Mouse (Mus musculus): ENCODE results near the gene Parg. TPM values are rescaled to one million over a fixed set of nuclear protein-coding genes. Genes with fewer than 3 reads are reported as not detected.

Parg gene
- total and polyA plus RNA-seq, 3 experiments = 32.6 to 43.8 TPM; not detected in 1

DNA sequence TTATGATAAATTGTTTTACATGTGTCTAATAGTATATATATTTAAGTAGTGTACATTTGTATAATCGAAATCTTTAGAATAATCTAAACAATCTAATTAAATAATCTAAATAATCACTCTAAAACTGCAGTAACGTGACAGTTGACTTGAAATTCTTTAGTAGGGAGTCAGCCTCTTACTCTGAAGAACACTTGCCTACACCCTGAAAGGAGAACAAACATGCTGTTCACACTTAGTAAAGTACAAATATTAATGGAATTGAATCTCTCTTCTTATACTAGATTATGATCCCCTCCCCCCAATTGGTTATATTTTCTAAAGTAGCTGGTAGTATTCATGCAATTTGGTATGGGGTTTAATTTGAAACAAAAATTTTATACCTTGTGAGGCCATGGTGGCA, 60.0 kb downstream of the Parg start:
- Histone ChIP-seq H3K36me3 (ENCODE audit: control insufficient read depth in 1 of 2, insufficient read depth in 2 of 2, low read length in 2 of 2) (peaks cover 0 to 33% of the 10 kb centered on the region in 2 experiments; a peak in 2 of 4 replicates), H3K9me3 (replicated peaks; ENCODE audit: insufficient read depth, low read length) (no peaks in the 10 kb centered on the region), H3K9ac (ENCODE audit: control insufficient read depth, low read depth, low read length, poor library complexity, severe bottlenecking) (no peak overlapping the region), H3K4me1 (ENCODE audit: control insufficient read depth in 1 of 2, insufficient read depth in 2 of 2, low read length in 2 of 2) (no peaks in the 10 kb centered on the region), H3K27me3 (ENCODE audit: control insufficient read depth in 1 of 2, insufficient read depth in 2 of 2, low read length in 2 of 2) (no peaks in the 10 kb centered on the region), H3K4me3 (ENCODE audit: control insufficient read depth in 1 of 2, insufficient read depth in 1 of 2, low read depth in 2 of 2, low read length in 2 of 2) (no peak overlapping the region), H3K79me2 (ENCODE audit: control insufficient read depth, insufficient read depth, low read length, poor library complexity) (no peaks in the 10 kb centered on the region), H3K27ac (ENCODE audit: control insufficient read depth, low read depth, low read length) (no peak overlapping the region)
- DNase-seq (ENCODE audit: low read depth, low spot score) = no peak
- TF ChIP-seq RCOR1 (IDR thresholded peaks at IDR 0.05; ENCODE audit: low read depth, low read length) = no peak
- no peak for TF ChIP-seq E2F4 (IDR thresholded peaks at IDR 0.05; ENCODE audit: borderline replicate concordance, low read depth, low read length)
- no peak for TF ChIP-seq MAFK (IDR thresholded peaks at IDR 0.05; ENCODE audit: borderline replicate concordance, low read depth, low read length)
- no peak for TF ChIP-seq POLR2AphosphoS2 (IDR thresholded peaks at IDR 0.05; ENCODE audit: low read length)
- TF ChIP-seq ZKSCAN1 (IDR thresholded peaks at IDR 0.05; ENCODE audit: low read depth, low read length) = no peak

DNA sequence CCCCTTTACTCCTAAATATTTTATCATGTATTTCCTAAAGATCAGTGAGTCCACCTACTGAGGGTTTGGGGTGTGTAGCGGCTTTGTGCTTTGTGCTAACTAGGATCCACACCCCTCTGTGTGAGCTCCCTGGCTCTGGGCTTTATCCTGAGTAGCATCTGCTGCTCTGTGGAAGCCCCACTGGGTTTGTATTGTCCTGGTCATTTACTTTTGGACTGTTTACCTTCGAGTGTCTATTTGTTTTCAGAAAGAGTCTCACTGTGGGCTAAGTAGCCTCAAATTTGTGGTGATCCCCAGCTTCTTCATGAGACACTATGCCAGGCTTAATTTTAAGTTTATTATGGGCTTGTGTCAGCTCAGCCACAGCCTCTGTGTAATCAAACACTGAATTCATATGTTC, 67.2 kb downstream of the Parg start:
- peaks cover 0 to 15% of the 10 kb centered on the region in 2 experiments; a peak in 2 of 4 replicates for H3K36me3 ChIP-seq (ENCODE audit: control insufficient read depth in 1 of 2, insufficient read depth in 2 of 2, low read length in 2 of 2)
- H3K4me3 ChIP-seq (ENCODE audit: control insufficient read depth in 1 of 2, insufficient read depth in 1 of 2, low read depth in 2 of 2, low read length in 2 of 2) = no peak overlapping the region
- no peak overlapping the region for H3K9ac ChIP-seq (ENCODE audit: control insufficient read depth, low read depth, low read length, poor library complexity, severe bottlenecking)
- TF ChIP-seq TAL1 (IDR thresholded peaks at IDR 0.05; ENCODE audit: low read length) = no peak
- TF ChIP-seq JUND (IDR thresholded peaks at IDR 0.05; ENCODE audit: low read depth, low read length) = no peak
- TF ChIP-seq GABPA (IDR thresholded peaks at IDR 0.05; ENCODE audit: low read depth, low read length) = no peak
- TF ChIP-seq MXI1 (IDR thresholded peaks at IDR 0.05; ENCODE audit: low read depth, low read length) = no peak
- TF ChIP-seq ZNF384 (IDR thresholded peaks at IDR 0.05; ENCODE audit: low read depth, low read length) = no peak
- no peak for TF ChIP-seq POLR2A (IDR thresholded peaks at IDR 0.05; ENCODE audit: control insufficient read depth in 1 of 2, insufficient read depth in 1 of 2, low read depth in 1 of 2, low read length in 2 of 2, poor library complexity in 1 of 2)
- no peak for TF ChIP-seq RAD21 (IDR thresholded peaks at IDR 0.05; ENCODE audit: low read depth, low read length)
- no peak for TF ChIP-seq POLR2AphosphoS5 (IDR thresholded peaks at IDR 0.05; ENCODE audit: borderline replicate concordance, low read depth, low read length)
- TF ChIP-seq NELFE (IDR thresholded peaks at IDR 0.05; ENCODE audit: low read depth, low read length) = no peak
- TF ChIP-seq SIN3A (IDR thresholded peaks at IDR 0.05; ENCODE audit: low read length) = no peak
- no peak overlapping the region for H3K27ac ChIP-seq (ENCODE audit: control insufficient read depth, low read depth, low read length)
- H3K9me3 ChIP-seq (replicated peaks; ENCODE audit: insufficient read depth, low read length) = no peaks in the 10 kb centered on the region
- no peaks in the 10 kb centered on the region for H3K27me3 ChIP-seq (ENCODE audit: control insufficient read depth in 1 of 2, insufficient read depth in 2 of 2, low read length in 2 of 2)
- no peak for DNase-seq (ENCODE audit: low read depth, low spot score)
- no peaks in the 10 kb centered on the region for H3K4me1 ChIP-seq (ENCODE audit: control insufficient read depth in 1 of 2, insufficient read depth in 2 of 2, low read length in 2 of 2)
- H3K79me2 ChIP-seq (ENCODE audit: control insufficient read depth, insufficient read depth, low read length, poor library complexity) = no peaks in the 10 kb centered on the region

DNA sequence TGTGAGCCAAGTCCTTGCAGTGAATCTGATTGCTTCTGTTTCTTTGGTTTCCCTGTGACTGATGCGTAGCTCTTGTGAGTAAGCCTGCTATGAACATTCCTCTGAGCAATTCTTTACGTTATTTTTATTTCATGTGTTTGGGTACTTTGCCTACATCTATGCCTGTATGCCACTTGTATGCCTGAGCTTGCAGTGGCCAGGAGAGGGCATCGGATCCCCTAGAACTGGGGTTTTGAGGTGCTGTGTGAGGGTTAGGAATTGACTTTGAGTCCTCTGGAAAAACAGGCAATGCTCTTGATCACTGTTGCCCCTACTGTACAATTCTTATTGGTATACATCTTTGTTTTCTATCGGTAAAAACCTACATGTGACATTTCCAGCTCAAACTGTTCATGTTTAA, 67.8 kb downstream of the Parg start:
- TF ChIP-seq CTCF (IDR thresholded peaks at IDR 0.05 in 2 of 3, conservative IDR thresholded peaks at IDR 0.05 in 1 of 3; ENCODE audit: control insufficient read depth in 1 of 3, insufficient read depth in 1 of 3, low read depth in 2 of 3, low read length in 3 of 3, poor library complexity in 1 of 3, severe bottlenecking in 1 of 3) (peak in 2 of 3 experiments; percentile 22 to 32; a peak in 3 of 6 replicates), UBTF (IDR thresholded peaks at IDR 0.05; ENCODE audit: borderline replicate concordance, insufficient read depth, low read depth, low read length) (no peak), CHD2 (IDR thresholded peaks at IDR 0.05; ENCODE audit: low read length) (no peak), GABPA (IDR thresholded peaks at IDR 0.05; ENCODE audit: low read depth, low read length) (no peak), NELFE (IDR thresholded peaks at IDR 0.05; ENCODE audit: low read depth, low read length) (no peak), ZC3H11A (IDR thresholded peaks at IDR 0.05; ENCODE audit: low read depth, low read length) (no peak), MEF2A (IDR thresholded peaks at IDR 0.05; ENCODE audit: extremely low read depth, insufficient replicate concordance, low read depth, low read length, poor library complexity, severe bottlenecking) (no peak), USF1 (IDR thresholded peaks at IDR 0.05; ENCODE audit: low read depth, low read length) (no peak), GATA1 (IDR thresholded peaks at IDR 0.05; ENCODE audit: low read depth, low read length) (no peak), MAZ (IDR thresholded peaks at IDR 0.05; ENCODE audit: low read depth, low read length) (no peak), MAX (IDR thresholded peaks at IDR 0.05; ENCODE audit: low read length) (no peak), KAT2A (conservative IDR thresholded peaks at IDR 0.05; ENCODE audit: low read depth, low read length) (no peak), SMC3 (IDR thresholded peaks at IDR 0.05; ENCODE audit: low read depth, low read length) (peak; percentile 32), TBP (IDR thresholded peaks at IDR 0.05; ENCODE audit: low read depth, low read length) (no peak), USF2 (IDR thresholded peaks at IDR 0.05; ENCODE audit: borderline replicate concordance in 1 of 2, insufficient read depth in 1 of 2, low read depth in 1 of 2, low read length in 2 of 2) (no peak)
- H3K27ac ChIP-seq (ENCODE audit: control insufficient read depth, low read depth, low read length) = no peak overlapping the region
- H3K27me3 ChIP-seq (ENCODE audit: control insufficient read depth in 1 of 2, insufficient read depth in 2 of 2, low read length in 2 of 2) = no peaks in the 10 kb centered on the region
- DNase-seq (ENCODE audit: low read depth, low spot score) = peak; percentile 9
- H3K9ac ChIP-seq (ENCODE audit: control insufficient read depth, low read depth, low read length, poor library complexity, severe bottlenecking) = no peak overlapping the region
- peaks cover 0 to 11% of the 10 kb centered on the region in 2 experiments; a peak in 2 of 4 replicates for H3K36me3 ChIP-seq (ENCODE audit: control insufficient read depth in 1 of 2, insufficient read depth in 2 of 2, low read length in 2 of 2)
- no peaks in the 10 kb centered on the region for H3K4me1 ChIP-seq (ENCODE audit: control insufficient read depth in 1 of 2, insufficient read depth in 2 of 2, low read length in 2 of 2)
- no peak overlapping the region for H3K4me3 ChIP-seq (ENCODE audit: control insufficient read depth in 1 of 2, insufficient read depth in 1 of 2, low read depth in 2 of 2, low read length in 2 of 2)
- no peaks in the 10 kb centered on the region for H3K79me2 ChIP-seq (ENCODE audit: control insufficient read depth, insufficient read depth, low read length, poor library complexity)
- no peaks in the 10 kb centered on the region for H3K9me3 ChIP-seq (replicated peaks; ENCODE audit: insufficient read depth, low read length)

Measured in MEL (cell line).